Mouse (Mus musculus): Measurements from ENCODE around the gene Prr5l.

Prr5l gene

DNA sequence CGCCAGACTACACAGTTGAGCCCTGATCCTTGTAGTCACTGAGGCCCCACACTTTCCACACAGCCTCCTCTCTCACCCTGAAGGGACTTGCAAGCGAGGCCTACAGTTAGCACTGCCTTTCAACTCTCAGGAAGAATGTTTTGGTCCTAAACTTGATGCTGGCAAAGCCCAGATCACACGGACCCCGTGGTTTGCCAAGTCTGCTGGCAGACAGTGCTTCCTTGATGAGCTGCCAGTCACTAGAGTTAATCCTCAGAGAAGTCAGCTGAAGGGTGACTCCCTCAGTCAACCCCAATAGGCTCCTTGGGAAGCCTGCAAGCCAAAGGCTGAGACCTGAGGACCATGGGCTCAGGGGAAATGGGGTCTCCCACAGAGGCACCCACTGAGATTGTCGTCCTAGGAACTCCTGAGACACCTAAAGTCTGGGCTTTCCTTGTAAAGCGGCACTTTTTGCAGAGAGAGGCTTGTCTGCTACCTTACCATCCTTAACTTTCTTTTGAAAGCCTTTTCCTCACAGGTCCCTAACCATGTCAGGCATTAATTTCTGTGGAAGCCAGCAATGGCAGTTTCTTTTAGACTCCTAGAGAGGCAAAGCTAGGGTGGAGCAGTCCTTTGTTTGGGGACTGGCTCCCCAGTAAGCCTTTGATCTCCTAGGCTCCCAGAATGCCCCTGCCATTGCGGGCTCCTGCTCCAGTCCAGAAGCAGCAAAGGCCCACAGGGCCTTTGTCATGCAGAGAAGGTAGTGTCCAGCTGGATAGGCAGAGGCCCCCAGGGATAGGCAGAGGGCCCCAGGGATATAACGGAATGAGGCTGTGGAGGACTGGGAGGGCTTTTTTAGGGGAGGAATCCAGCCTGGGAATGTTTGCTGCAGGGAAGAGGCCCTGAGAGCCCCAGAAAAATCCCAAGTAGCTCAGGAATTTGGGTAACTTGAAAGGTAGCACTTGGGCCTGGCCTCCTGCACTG is 160.2 kb downstream of the Prr5l start:
- no peak for DNase-seq (ENCODE audit: low read depth)

DNA sequence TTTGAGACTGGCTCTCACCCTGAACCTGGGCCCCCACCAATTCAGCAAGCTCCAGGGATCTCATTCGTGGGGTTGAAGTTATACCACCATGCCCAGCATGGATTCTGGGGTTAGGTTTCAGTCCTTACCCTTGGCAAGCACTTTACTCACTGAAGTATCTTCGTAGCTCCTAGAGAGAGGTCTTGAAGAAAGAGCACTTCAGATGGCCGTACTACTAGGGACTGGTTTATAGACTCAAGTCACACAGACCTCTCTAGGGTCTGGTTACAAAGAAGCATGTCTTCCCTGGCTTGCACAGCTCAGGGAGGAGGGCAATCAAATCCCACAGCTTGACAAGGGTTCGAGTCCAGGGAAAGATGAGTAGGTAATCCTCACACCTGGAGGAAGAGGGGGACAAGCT is 161.0 kb downstream of the Prr5l start:
- no peak for DNase-seq (ENCODE audit: low read depth)

DNA sequence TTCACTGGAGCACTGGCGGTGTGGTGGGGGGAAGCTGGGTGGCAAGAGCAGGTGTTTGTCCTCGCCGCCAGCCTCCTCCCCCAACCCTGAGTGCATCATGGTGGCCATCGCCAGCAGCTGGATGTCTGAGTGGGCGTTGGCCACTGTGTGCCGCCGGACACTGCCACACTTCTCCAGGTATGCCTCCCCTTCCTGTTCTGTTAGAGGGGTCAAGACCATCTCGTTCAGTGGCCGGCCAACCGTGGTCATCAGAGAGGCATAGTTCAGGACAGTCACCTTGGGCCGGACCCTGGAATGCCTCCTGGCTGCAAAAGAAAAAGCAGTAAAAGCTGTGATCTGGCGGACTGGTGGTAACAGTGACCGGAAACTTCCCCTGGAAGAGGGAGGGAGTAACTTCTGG is 165.7 kb downstream of the Prr5l start:
- DNase-seq (ENCODE audit: low read depth) = no peak

DNA sequence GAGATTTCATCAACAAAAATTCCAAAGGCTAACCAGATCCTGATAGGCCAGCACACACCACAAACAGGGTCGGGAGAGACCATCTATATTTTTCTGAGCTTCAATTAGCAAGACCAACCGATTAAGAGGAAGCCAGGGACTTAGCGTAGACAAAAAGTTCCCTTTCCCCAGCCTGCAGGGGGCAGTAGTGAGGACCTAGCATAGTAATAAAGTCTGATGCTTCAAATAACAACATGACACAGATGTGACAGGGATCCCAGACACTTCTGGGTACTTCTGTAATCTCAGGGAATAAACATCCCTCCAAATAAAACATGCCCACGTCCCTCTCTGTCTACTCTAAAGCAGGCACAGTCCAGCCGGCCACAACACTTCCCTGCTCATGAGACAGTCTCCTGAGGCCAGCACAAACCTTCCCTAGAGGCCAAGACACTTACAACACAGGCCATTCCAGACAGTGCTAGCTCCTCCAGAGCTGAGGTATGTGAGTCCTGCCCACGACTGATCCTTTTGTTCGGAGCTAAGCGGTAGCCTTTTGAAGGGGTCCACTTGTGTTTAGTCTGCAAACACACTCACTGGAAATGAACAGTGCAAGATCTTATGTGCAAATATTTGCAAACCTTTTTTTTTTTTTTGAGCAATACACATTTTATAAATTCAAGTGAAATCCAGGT is 167.0 kb downstream of the Prr5l start:
- peak; percentile 51 for DNase-seq (ENCODE audit: low read depth)

DNA sequence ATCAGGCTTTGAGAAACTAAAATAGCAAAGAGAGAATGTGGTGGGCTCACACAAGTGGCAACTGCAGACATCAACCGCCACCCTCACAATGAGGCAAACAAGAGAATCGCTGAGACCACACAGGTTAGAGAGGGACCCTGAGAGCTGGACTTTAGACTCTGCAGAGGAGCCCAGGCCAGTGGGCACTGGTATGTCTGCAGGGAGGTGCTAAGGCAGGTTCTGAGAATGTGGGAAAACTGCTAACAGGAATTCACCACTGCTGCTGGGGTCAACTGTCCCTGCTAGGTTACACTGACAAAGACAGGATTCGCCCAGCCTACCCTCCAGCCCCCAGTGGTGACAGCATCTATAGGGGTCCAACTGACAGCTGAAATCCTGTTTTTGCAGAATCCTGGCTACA is 171.2 kb downstream of the Prr5l start:
- no peak for DNase-seq (ENCODE audit: low read depth)

DNA sequence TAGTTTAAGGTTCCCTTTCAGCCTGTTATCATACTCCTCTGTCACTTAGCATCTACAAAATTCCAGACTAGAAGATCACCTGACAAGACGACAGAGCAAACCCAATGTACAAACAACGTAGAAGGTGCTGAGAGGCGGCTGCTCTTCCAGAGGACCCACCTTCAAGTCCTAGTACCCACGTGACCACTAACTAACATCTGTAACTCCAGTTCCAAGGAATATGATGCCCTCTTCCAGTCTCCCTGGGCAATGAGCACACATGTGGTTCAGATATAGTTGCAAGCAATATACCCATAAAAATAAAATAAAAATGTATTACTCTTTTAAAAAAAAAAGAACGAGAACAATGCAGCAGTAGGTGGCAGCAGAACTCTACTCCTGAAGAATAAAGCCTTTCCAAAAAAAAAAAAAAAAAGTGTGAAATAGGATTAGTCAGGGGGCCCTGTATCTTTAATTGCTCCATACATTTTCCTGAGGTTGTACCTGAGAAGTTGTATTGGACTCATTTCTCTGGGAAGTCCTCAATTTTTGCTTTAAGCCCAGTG is 176.8 kb downstream of the Prr5l start:
- peak; percentile 17 for DNase-seq (ENCODE audit: low read depth)

DNA sequence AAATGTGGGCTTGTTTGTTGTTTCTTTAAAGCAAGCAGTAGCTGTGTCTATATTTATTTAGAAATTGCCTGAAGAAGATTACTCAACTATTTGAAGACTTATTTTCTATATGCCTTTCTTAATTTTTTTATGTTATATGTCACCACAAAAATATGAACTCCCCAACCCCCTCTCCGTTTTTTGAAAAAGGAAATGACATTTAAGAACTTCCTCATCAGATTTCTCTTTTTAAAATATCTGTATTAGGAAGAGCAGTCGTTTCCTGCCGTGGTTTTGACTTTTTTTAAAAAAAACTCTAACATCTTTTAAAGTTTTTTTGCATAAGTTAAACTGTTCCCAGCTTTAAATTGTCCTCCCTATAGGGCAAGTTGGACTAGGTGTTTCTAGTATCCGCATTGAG is 183.5 kb downstream of the Prr5l start:
- DNase-seq (ENCODE audit: low read depth) = peak; percentile 14

DNA sequence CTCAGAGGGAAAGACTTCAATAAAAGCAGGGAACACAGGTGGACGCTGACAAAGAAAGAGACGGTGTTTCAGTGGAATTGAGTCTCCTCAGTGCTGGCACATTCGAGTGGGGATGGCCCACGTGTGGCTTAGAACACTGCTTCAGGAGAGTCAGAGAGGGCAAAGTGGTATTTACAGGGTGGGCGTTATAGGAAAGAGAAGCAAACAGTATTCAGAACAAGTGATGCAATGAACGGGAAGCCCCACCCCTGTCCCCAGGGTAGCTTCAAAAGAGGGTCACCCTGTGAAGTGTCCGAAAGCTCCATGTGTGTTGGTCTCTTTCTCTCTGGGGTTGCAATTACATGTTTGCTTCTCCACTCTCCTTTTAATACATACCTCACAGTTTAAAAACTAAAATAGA is 187.2 kb downstream of the Prr5l start:
- no peak for DNase-seq (ENCODE audit: low read depth)

DNA sequence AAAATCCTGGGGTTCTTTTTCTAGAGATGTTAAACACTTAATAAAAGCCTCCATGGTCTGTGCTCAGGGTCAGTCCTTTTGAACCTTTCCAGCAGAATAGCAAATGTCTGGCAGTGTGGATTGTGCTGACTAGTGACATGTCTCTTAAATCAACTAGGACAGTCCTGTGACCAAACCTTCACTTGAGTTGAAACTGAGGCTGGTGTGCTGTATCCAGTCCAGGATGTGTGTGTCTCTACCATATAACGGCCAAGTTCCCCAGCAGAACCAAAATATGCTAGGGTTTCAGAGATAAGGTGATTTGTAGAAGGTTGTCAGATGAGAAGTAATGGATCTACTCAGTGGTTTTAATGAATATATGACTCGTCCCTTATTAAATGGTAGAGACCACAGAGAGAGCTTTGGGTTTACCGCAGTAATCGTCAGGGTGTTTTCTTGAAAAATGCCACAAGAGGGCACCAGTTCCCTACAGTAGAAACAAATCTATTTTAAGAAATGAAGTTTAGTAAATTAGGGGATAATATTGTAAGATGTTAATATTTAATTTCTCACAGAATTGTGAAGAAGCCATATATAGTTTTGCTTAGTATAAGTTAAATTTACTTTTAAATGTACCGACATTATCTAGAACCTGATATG is 189.1 kb downstream of the Prr5l start:
- peak; percentile 49 for DNase-seq (ENCODE audit: low read depth)

DNA sequence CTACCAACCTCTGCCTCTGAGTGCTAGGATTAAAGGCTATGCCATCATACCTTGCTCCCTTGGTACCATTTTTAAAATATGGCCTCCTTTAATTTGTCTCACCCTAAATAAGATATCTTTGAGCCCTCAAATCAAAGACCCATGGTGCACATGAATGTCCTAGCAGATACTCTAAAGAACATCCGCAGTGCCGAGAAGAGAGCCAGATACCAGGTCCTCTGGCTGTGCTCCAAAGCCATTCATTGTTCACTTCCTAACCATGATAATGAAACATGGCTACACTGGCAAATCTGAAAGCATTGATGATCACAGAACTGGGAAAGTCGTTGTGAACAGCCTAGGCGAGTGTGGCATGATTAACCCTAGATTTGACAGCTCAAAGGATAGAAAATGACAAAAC is 189.8 kb downstream of the Prr5l start:
- DNase-seq (ENCODE audit: low read depth) = no peak

DNA sequence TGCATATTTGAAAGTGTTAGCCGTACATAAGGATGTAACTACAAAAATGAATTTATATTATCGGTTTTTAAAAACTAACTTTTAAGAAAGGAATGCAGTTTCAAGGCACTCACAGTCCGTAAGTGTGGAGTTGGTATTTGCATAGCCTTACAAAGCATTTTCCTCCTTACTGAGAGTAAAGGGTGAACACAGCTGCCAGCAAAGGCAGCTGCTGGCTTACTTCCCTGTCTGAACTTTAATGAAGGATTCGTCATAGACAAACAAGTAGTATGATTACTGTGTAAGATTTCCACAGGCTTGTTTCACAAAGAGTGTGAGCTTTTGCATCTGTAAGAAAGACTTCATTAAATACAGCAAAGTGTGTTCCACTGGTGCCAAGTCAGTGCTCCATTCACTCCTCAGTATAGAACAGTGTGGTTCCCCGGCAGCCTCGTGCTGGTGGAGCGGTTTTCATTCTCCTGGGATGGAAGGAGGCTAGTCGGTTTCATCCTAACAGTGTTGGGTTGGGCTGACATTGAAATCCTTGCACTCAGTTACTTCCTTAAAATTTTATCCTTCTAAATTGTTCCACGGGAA is 192.5 kb downstream of the Prr5l start:
- DNase-seq (ENCODE audit: low read depth) = no peak

DNA sequence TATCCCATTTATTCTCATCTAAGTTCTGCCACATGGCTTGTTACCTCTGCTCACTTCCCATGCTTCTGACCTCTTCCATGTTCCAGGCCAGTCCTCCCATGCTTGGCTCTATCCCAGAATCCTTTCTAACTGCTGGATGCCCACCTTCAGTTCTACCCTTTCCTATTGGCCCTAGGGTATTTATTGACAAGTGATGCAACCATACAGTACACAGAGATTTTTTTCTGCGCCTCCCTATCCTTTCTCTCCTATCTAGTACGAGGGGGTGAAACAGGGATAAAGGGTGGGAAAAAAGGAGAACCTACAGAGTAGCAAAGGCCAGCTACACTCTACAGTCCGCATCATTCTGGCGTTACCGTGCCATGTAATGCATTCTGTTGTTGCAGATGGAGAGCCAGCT is 194.8 kb downstream of the Prr5l start:
- no peak for DNase-seq (ENCODE audit: low read depth)

DNA sequence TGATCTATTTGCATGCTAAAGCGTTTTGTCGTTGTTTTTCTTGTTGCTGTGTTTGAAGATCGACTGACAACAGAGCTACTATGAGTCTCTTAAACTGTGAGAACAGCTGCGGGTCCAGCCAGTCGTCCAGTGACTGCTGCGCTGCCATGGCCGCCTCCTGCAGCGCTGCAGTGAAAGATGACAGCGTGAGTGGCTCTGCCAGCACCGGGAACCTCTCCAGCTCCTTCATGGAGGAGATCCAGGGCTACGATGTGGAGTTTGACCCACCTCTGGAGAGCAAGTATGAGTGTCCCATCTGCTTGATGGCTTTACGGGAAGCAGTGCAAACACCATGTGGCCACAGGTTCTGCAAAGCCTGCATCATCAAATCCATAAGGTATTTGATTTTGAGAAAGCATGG is 198.4 kb downstream of the Prr5l start:
- no peak for DNase-seq (ENCODE audit: low read depth)

DNA sequence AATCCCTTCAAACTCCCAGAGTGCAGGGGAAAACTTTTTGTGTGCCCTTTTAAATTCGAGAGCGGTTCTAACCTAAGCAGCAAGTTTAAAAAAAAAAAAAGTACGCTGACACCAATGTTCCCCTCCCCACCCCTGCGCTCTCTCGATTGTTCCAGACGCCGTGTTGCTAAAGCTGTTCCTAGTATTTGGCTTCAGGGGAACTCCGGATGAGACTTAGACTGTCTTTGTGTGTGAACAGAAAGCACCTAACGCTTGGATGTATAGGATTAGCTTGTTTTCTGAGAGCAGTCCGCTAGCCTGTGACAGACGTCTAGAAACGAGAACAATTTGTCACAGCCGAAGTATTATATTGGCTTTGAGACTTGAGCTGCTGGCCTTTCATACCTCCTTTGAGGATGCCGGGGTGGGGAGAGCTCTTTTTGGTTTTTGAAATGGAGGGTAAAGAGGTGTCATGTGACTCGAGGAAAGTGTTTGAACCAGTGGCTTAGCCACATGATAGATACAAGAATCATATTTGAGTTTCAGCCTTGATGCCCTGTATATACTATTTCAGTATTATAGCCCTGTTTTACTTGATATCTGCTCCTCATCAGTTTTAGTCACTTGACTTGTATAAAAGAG is 203.6 kb downstream of the Prr5l start:
- DNase-seq (ENCODE audit: low read depth) = peak; percentile 34

DNA sequence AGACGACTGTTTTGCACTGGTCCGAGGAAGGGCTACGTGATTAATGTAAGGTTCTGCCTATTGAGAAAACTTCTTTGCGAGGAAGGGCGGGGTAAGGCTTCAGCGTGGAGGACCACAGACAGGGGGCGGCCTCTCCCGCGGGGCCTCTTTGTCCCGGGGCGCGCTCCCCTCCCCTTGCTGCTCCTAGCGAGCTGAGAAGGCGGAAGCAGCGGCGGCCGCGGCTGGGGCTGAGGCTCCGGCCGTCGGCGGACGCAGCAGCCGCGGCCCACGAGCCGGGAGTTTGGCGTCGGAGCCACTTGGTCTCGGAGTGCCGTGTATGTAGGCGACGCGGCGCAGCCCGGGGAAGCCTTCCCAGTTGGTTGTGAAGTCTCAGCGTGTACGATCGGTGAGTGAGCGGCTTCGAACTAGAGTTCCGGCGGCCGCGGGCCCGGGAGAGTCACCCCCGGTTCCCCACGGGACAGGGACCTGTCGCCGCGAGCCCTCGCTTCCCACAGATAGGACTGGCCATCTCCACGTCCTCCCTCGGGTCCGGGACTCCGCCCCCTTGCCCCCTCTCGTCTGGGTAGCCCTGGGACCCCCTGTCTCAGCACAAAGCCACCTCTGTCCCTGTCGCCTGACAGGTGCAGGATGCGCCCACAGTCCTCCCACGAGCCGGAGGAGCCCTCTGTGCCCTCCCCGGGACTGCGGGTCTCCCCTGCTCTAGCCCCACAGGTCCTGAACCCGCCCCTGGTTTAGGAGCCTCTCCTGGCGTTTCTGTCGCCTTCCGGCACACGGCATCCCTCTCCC is 204.4 kb downstream of the Prr5l start, which contains the start of gene Traf6:
Traf6 (plus strand) TSS at position 194 of the 786 bp plus-strand sequence.
- DNase-seq (ENCODE audit: low read depth) = peak; percentile 87

DNA sequence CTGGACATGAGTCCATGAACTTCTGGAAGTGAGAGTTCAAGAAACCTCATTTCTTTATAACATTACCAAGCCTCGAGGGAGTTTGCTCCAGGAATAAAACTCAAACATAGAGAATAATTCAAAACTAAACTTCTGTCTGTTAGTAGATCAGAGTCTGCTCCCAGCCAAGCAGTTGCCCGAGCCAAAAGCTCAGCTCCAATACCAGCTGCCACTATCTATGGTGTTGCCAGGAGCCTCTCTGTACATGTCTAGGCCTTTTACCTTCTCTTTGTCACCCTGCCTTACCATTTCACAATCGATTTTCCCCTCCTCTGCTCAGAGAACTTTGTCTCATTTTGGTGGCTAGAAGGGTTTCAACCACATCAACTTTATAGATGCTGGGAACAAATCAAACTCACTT is 209.3 kb downstream of the Prr5l start:
- no peak for DNase-seq (ENCODE audit: low read depth)

DNA sequence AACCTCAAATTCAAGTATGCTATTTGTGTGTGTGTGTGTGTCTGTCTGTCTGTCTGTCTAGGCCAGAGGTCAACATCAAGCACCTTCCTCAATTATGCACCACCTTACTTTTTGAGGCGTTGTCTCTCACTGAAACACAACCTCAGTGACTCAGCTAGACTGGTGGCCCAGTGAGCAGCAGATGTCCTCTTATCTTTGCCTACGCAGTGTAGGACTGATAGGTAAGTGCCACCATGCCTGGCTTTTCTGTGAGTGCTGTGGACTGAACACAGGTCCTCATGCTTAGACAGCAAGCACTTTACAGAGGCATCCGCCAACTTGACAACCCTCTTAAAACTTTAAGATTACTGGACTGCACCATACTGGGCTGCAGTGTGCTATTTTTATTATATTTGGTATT is 214.1 kb downstream of the Prr5l start:
- DNase-seq (ENCODE audit: low read depth) = no peak

DNA sequence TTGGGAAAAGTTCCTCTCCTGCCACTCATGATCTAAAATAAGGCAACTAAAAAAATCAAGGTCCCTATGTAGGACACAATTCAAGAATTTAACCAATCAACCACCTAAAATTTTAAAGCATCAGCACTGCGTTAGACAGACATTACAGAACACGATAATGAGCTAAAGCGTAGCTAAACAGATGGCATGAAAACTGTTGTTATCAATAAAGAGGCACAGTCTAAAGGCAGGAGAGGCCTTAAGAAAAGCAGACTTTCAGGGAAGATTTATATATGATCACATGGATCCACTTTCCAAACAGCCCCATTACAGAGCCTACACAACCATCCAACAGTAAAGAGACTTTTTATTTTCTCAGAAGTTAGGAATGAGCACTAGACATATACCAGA is 217.1 kb downstream of the Prr5l start:
- no peak for DNase-seq (ENCODE audit: low read depth)

DNA sequence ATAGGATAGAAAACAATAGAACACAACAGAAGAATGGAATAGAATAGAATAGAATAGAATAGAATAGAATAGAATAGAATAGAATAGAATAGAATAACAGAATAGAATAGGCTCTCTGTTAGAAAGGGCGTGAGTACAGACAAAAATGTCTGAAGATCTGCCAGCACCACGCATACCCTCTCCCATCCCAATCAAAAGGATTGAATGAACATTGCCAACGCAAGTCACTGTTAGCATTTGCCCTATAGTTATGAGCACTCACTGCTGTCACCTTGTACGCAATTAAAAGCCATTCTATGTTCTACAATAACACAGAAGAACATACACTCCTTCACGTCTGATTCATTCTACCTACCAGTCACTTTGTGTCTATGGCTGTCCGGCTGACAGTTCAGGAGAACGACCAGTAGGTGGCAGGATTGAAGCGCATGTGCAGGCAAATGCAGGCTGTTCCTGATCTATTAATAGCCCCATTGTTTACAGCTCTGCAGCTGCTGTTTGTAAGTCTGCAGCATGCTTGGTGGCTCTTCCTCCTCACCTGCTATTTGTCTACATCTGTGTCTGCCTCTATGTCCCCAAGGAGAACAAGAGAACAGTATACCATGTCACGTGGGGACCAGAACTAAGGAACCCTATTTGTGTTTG is 217.6 kb downstream of the Prr5l start:
- peak; percentile 72 for DNase-seq (ENCODE audit: low read depth)
